Mouse (Mus musculus): ENCODE data around the gene Gm10382.
A peak's percentile ranks its signal among the peaks of the same experiment; 100 is the strongest.
"Not testable (repeated sequence)": the region's sequence is repeated elsewhere in the genome, so short reads cannot be mapped to it uniquely, and the experiment has no call there.

Gm10382 gene

DNA sequence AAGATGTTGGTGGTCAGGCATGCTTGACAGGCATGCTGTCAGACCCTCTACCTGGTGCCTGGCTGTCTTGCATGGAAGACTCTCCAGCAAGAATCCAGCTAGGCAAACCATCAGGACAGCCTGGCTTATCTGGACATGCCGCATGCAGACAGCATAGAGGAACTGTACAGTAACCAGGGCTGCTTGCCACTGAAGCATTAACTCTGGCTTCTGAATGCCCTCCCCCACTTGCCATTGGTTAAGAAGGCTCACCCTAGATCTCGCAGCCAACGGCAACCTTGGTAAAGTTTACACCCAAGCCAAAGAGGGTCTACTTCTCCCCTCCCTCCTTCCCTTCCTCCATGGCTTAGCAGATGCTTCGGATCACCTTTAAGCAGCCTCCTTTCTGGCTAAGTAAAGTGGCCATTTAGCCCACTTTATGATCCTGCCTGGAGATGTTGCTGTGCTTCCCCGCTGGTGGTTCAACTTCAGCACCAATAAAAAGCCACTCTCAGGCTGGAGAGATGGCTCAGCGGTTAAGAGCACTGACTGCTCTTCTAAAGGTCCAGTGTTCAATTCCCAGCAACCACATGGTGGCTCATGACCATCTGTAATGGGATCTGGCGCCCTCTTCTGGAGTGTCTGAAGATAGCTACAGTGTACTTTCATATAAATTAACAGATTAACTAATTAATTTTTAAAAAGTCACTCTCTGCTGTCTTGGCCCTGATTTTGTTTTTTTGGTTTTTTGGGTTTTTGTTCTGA, 18.0 kb upstream of the Gm10382 start:
- no peak for DNase-seq

DNA sequence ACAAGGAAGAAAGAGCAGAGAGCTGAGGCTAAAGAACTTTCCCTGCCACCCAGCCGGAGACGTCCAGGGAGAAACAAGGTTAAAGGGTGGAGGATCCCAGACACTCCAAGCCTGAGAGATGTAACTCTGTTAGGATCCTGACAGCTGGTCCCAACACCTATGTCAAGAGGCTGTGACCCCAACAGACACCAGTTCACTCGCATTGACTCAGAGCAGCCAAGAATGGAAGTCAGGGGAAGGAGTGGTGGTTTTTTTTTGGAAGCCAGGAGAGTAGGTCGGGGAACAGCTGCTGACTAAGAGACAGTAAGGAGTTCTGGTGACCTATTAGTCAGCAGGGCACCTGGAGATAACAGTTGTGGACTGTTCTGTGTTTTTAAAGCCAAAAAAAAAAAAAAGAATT, 17.1 kb upstream of the Gm10382 start:
- DNase-seq: no peak

GRCm38 (mm10) chr5:125375871-125376270, 13.3 kb upstream of the Gm10382 start:
- DNase-seq: no peak

DNA sequence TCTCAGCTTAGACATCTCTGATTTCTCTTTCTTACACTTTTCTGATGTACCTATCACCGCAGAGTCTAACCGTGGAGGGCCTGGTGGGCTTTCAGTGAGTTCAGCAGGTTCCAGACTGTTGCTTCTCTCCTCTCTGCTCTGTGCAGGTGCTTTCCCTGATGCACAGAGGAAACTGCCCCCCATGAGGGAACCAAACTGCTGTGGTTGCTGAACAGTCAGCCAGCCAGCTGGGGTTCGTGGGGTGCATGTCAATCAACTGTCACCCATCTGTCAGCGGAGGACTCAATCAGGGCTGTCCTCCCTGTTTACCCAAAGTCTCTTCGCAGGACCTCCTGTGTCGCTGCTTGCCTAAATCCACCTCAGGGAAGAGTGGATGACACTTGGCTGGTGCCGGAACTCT, 11.9 kb upstream of the Gm10382 start:
- DNase-seq: no peak

GRCm38 (mm10) chr5:125378919-125379318, 10.2 kb upstream of the Gm10382 start:
- DNase-seq: no peak

GRCm38 (mm10) chr5:125381954-125382672, 7.0 kb upstream of the Gm10382 start:
- no peak for DNase-seq

DNA sequence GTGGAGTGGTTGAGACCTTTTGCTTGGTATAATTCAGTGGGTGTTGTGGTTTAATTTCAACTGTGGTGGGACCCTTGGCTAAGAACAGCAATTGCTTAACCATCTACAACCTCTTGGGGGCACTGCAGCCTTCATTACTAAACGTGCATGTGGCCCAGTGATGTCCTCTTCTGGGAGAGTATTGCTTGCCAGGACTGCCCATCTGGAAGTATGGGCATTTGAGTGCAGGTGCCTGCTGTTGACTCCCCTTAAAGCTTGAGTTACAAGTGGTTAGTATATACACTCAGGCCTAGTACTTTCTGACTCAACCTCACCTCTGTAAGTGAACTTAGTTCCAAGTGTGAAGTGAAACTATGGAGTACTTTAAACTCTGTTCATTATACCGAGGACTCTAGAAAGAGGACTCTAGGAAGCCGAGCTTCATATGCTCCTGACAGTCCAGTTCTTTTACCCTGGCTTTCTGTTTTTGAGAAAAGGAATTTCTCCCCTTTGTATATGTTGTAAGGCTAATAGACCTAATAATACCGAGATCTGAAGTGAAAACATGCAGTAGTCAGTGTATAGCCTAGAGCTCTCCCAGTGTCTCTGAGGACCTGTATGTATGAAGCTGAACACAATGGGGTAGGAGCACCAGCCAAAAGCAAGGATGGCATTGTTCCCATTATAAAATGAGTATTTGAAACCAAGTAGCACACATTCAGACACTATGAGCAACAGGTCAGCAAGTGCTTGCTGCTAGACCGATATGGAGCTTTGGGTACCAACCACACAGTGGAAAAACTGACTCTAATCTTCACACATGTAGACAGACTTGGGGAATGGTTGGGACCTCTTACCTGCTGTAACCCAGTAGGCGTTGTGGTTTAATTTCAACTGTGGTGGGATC, 6.2 kb upstream of the Gm10382 start:
- DNase-seq: peak; percentile 79

- DNase-seq: no peak
Observed at GRCm38 (mm10) chr5:125383637-125384420, 5.3 kb upstream of the Gm10382 start.

DNA sequence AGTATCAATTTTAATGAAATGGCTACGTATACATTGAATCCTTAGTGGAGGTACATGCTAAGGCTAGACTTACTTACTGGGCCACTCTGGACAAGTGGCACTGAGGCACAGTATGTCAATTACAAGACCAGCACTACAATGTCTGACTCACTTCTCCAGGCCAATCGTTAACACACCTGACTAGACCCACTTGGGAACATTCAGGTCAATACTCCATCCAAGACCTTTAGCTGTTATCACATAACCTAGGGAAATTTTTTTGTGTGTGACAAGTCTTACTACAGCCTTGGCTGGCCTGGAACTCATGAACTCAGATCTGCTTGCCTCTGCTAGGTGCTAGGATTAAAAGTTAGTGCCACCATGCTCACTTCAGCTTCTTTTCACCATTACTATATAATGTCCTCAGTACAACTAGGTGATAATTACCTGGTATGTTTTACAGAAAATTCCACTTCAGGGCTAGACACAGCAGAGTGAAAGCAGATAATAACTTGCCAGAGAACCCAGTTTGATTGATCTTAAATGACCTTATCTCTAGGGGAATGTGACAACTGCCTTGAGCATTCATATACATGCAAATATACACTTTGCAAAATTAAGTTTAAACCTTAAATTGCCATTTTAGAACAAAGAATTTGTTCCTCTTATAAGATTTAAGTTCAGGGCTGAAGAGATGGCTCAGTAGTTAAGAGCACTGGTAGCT, 4.5 kb upstream of the Gm10382 start:
- no peak for DNase-seq

- DNase-seq: no peak
Observed at GRCm38 (mm10) chr5:125385215-125385940, 3.7 kb upstream of the Gm10382 start.

DNA sequence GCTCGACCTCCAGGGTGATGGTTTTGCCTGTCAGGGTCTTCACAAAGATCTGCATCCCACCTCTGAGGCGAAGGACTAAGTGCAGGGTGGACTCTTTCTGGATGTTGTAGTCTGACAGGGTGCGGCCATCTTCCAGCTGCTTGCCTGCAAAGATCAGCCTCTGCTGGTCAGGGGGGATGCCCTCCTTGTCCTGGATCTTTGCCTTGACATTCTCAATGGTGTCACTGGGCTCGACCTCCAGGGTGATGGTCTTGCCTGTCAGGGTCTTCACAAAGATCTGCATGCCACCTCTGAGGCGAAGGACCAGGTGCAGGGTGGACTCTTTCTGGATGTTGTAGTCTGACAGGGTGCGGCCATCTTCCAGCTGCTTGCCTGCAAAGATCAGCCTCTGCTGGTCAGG, 1.8 kb upstream of the Gm10382 start:
- DNase-seq: not testable (repeated sequence)

DNA sequence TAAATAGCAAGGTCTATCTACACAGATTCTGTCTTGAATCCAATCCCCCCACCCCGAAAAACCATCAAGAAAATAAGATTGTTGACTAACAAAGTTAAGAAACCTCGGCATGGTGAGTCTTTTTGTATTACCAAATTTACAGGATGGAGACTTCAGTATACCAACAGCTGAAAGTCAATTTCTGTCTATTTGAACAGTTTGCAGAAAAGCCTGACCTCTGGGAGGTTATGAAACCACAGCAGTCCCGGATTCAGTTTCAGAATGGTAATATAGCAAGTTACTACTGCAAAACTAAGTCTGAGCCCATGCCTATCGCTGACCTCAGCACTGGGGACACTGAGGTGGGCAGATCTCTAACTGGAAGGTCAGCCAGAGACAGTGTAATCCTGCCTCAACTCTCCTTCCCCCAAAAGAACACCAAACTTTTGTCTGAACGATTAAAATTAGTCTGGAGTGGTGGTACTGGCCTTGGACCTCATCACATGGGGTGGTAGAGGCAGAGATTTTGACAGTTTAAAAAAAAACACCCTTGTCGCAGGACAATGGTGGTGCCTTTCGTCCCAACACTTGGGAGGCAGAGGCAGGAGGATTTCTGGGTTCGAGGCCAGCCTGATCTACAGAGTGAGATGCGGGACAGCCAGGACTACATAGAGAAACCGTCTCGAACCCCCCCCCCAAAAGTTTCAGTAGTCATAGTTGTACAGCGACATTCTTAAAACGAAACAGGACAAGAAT, 597 bp upstream of the Gm10382 start:
- no peak for DNase-seq

- peak; percentile 97 for DNase-seq
Observed at GRCm38 (mm10) chr5:125389579-125390441, 688 bp downstream of the Gm10382 start, which contains the start of gene Ubc. Gene Ubc (minus strand): TSS chr5:125390202.

- no peak for DNase-seq
Observed at GRCm38 (mm10) chr5:125390906-125391477, 1.9 kb downstream of the Gm10382 start.

- DNase-seq: peak; percentile 90
Observed at GRCm38 (mm10) chr5:125391609-125392008, 2.5 kb downstream of the Gm10382 start.

DNA sequence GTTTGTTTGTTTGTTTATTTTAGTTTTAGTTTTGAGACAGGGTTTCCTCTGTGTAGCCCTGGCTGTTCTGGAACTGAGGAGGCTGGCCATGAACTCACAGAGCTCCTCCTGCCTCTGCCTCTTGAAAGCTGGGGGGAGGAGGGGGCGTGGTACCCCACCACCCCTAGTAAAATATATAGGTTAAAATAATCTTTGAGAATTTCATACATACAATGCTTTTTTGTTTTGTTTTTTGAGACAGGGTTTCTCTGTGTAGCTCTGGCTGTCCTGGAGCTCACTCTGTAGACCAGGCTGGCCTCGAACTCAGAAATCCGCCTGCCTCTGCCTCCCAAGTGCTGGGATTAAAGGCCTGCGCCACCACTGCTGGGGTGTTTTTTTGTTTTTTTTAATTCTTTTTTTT, 3.1 kb downstream of the Gm10382 start:
- DNase-seq: not testable (repeated sequence)

GRCm38 (mm10) chr5:125392618-125392976, 3.5 kb downstream of the Gm10382 start:
- DNase-seq: no peak

GRCm38 (mm10) chr5:125392977-125393621, 4.0 kb downstream of the Gm10382 start:
- peak; percentile 99 for DNase-seq
